Mouse (Mus musculus) adrenal gland, postnatal 4 days (tissue): ENCODE data around the gene Gapdh. TPM values are rescaled to one million over a fixed set of nuclear protein-coding genes. Genes with fewer than 3 reads are reported as not detected.
A peak's percentile ranks its signal among the peaks of the same experiment; 100 is the strongest.
"Not testable (repeated sequence)": the region's sequence is repeated elsewhere in the genome, so short reads cannot be mapped to it uniquely, and the experiment has no call there.

ENCODE experiments used
- DNase-seq, 2 experiments: peaks; one replicate each; pipeline ENCODE4 v3.0.0; 2021 to 2022; ENCODE audit warnings: low spot score in 2 of 2, mixed read lengths in 2 of 2
- total RNA-seq, 2 experiments: library from RNA; stranded (reverse); gene quantifications; 2 replicates each; pipeline ENCODE4 v1.2.3; 2021

The Gapdh gene
- total RNA-seq, 2 experiments from 2014 or later = 1,146 to 1,218 TPM

DNA sequence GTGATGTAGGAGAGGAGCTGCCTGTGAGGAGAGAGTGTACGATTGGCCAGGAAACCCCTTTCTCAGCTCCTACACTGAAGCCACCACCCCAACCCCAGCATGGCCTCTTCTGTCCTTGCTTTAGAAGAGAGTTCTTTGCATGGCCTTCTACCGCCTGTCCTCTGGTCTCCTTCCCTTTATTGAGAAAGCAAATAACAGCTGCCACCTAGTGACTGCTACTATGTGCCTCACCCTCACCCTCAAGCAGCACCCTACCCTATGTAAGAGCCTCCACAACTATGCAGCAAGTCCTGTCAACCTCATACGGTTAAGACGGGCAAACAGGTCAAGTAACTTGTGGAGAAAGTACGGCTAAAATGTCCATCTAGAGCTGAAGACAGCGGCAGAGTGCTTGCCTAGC, 3.9 kb upstream of the Gapdh start:
- DNase-seq = no peak

DNA sequence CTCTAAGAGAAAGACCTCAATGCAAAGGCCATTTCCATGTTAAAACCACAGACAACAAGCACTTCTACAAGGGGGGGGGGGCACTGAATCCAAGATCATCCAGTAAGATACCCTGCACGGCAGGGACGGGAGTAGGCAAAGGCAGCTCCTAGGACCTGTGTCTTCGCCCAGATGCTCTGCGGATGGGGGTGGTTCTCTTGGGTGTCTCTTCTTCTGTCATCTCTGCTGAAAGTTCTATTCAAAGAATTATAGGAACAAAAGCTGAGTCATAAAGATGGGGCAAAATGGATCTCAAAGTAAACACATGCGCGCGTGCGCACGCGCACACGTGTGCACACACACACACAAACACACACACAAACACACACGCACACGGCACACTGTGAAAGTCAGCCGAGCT, 1.8 kb upstream of the Gapdh start:
- no peak for DNase-seq

DNA sequence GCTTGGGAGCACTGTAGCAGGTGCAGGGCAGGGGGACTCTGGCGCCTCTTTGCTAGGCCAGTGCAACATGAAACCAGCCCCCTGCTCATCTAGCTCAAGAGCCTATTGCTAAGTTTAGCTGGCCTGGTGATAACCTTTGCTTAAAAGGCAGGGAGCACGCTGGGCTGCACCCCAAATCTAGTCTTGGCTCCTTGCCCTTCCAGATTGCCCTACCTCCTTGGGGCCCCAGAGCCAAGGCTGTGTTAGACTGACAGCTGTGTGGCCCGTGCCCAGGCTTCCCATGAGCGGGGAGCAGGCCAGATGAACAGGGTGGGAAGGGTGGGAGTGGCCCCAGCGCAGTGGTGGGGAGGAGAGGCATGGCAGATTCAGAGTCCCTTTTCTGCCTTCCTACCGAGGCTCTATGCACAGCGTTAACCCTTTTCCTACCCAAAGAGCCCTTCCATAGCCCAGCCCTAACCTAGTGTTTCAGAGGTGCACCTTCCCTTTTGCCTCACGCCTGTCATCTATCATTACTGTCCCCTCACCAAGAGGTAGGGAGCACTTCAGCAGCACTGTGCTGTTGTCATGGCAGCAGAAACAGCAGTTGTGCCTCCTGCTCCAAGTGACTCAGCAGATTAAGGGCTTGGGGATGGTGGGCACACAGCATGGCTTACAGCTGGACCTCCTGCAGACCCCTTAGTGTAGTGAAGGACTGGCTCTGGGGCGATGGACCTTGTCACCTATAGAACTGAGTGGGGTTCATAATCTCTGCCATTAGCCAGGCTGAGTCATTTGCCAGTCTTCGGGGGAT, 789 bp upstream of the Gapdh start:
- no peak for DNase-seq

DNA sequence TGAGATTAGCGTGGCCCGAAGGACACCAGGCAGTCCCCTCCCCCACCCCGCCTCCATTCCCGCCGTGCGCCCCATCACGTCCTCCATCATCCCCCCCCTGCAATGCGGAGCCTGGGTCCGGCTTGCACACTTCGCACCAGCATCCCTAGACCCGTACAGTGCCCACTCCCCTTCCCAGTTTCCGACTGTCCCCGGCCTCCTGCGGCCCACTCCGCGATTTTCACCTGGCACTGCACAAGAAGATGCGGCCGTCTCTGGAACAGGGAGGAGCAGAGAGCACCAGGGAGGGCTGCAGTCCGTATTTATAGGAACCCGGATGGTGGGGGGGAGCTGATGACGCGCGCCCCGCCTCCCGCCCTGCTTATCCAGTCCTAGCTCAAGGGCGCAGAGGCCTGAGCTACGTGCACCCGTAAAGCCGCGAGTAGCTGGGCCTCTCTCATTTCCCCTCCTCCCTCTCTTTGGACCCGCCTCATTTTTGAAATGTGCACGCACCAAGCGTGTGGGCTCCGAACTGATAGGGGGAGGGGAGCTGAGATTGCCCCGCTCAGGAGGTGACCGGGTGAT, 857 bp downstream of the Gapdh start:
- peak; percentile 83 to 91 for DNase-seq

DNA sequence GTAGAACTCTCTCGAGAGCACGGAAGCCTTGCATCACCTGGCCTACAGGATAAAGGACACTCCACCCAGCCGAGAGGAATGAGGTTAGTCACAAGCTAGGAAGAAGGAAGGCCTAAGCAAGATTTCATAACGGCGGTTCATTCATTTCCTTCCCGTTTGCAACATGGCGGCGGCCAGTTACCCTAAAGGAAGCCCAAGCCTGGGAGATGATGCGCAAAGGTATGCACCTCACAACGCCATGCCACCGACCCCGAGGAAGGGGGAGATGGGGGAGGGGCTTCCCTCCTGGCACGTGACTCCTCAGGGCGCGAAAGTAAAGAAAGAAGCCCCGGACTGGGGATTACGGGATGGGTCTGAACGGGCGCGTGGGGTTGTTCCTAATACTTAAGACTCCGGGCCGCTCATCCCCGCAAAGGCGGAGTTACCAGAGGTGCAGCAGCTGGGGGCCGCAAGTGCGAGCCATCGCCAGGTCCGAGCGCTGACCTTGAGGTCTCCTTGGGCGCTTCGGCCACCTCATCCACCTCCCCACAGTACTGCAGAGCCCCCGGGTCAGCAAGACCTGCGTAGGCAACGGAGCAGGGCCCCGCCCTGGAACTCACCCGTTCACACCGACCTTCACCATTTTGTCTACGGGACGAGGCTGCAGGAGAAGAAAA, 1.5 kb downstream of the Gapdh start:
- peak in 1 of 2 experiments; percentile 36 for DNase-seq

DNA sequence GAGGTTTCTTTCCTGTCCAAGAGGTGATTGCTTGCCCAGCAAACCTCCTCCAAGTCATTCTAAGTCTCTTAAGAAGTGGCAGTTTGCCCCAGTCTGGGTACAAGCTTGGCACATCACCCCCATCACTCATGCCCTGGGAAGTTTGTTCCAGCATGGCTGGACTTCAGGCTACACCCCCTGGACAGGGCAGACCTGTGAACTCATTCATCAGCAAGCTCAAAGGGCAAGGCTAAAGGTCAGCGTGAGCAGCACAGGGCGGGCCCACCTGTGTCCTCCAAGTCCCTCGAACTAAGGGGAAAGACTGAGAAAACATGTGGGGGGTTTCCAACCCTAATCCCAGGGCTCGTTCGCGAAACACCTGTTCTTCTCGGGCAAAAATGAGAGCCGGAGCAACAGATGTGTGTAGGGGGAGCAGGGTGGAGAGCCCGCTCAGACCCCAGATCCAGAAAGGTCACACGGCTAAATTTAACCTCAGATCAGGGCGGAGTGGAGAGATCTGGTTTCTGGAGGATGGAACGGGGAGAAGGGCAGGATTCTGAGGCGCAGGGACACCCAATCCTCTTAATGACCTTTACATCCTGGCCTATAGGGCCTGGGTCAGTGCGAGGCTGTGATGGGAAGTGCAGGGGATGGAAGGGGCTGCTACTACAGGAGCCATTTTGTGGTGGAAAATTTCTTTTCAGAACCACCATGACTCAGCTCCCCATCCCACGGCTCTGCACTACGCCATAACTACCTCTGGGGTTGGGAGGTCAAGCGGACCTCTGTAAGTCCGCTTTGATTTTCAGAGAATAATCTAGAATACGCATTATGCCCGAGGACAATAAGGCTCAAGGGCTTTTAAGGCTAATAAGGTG, 2.2 kb downstream of the Gapdh start:
- DNase-seq = no peak

DNA sequence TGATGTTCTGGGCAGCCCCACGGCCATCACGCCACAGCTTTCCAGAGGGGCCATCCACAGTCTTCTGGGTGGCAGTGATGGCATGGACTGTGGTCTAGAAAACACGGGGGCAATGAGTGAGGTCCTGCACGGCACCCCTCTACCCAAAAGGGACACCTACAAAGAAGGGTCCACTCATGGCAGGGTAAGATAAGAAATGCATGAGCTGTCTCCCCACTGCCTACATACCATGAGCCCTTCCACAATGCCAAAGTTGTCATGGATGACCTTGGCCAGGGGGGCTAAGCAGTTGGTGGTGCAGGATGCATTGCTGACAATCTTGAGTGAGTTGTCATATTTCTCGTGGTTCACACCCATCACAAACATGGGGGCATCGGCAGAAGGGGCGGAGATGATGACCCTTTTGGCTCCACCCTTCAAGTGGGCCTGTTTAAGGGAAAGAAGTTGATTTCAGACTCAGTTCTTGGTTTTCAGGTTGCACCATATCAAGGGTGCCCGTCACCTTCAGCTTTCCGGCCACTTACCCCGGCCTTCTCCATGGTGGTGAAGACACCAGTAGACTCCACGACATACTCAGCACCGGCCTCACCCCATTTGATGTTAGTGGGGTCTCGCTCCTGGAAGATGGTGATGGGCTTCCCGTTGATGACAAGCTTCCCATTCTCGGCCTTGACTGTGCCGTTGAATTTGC, 3.5 kb downstream of the Gapdh start:
- not testable (repeated sequence) for DNase-seq

DNA sequence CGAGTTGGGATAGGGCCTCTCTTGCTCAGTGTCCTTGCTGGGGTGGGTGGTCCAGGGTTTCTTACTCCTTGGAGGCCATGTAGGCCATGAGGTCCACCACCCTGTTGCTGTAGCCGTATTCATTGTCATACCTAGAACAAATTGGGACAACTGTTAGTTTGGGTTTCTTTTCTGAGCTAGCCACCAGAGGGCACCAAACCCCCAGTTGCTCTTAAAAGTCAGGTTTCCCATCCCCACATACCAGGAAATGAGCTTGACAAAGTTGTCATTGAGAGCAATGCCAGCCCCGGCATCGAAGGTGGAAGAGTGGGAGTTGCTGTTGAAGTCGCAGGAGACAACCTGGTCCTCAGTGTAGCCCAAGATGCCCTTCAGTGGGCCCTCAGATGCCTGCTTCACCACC, 4.3 kb downstream of the Gapdh start:
- DNase-seq = peak in 1 of 2 experiments; percentile 56

DNA sequence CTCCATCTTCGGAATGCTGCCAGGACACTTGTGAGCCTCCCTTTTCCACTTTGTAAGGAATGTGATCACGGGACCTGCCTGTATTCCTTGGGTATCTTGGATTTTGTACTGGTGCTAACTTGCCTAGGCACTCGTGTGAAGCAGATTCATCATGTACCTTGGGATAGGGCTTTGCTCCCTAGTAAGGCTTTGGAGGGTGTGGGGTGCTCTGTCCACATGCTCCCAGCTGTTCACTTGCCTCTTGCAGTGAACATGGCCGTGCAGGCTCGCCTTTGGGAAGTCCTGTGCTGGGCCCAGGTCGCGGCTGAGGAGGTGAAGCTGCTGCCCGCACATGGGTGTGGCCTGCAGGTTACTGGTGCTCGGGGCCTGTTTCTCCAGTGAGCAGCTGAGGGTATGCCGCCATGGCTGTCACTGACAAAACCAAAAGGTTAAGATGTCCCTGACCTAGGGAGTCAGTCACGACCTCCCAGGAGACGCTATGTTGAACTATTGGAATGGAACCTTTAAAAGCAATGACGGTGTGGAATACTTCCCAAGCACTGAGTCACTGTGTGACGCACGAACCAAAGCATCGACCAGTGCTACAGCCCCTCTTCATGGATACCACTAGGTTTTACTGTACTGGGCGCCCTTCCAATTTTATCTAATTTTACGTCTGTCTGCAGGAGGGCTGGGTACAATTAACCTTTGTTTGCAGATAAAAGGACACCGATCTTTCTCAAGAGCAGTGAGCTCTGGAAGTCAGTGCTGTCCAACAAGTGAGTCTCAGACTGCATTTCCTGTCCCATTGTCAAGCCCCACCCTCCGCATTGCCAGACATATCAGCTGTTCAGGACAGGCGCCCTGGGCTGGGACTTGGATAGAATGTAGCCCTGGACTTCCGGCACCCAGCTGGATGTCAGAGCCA, 5.2 kb downstream of the Gapdh start:
- DNase-seq = peak in 1 of 2 experiments; percentile 34

DNA sequence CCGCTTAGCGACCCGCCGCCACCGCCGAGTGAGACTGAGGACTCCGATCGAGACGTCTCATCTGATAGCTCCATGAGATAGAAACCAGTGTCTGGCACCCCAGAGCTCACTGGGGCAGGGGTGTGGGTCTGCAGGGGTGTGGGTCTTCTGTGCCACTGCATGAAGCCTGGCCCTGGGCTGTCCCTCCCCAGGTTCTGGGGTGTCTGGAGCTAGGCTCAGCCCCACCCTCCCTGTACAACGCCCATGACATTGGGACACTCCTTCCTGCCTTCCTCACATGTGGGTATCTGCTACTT, 5.8 kb downstream of the Gapdh start:
- no peak for DNase-seq

DNA sequence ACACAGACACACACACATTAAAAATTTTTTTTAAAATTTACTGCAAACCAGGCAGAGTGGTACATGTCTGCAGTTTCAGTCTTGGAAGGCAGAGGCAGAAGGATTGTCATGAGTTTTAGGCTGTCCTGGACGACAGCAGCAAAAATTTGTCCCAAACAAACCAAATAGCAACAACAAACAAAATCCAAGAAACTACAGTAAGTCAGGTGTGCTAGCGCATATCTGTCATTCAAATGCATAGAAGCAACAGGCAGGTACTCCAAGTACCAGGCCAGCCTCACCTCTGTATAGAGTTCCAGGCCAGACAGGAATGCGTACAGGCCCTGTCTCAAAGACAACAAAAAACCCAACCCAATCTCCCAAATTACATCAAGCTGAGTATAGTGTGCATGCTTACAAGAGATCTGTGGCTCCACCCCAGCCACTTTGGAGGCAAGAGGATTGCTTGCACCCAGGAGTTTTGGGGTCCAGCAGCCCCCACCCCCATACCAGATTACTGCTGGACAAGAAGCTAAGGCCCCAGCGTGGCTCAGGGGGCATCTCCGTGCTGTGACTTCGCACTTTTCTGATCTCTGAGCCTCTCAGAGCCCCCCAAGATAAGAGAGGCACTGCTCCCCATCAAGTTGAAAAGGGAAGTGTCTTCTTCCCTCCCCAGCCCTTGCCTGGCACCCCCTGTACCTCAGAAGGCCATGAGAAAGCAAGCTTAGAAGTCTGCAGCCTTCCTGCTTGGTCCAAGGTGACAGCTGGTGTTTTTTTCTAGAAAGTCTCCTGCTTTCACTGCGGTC, 6.3 kb downstream of the Gapdh start:
- no peak for DNase-seq

DNA sequence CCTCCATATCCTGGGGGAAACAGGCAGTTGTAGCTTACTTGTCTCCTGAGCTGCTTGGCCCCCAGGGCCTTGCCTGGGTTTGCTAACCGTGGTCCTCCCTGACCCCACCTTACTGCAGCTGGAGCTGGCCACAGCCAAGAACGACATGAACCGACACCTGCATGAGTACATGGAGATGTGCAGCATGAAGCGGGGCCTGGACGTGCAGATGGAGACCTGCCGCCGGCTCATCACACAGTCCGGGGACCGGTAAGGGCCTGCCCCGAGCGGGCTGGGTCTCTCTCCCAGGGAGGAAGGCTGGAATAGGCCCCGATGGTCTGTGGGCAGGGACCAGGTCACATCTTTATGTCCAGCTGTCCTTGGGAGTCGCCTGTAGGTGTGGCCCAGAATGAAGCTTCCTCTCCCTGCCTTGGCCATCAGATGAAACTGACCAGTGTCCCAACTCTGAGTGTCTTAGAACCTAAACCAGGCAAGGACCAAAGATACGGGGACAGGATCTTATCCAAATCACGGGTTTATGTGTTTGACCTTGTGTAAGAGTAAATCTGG, 7.2 kb downstream of the Gapdh start:
- DNase-seq = no peak

DNA sequence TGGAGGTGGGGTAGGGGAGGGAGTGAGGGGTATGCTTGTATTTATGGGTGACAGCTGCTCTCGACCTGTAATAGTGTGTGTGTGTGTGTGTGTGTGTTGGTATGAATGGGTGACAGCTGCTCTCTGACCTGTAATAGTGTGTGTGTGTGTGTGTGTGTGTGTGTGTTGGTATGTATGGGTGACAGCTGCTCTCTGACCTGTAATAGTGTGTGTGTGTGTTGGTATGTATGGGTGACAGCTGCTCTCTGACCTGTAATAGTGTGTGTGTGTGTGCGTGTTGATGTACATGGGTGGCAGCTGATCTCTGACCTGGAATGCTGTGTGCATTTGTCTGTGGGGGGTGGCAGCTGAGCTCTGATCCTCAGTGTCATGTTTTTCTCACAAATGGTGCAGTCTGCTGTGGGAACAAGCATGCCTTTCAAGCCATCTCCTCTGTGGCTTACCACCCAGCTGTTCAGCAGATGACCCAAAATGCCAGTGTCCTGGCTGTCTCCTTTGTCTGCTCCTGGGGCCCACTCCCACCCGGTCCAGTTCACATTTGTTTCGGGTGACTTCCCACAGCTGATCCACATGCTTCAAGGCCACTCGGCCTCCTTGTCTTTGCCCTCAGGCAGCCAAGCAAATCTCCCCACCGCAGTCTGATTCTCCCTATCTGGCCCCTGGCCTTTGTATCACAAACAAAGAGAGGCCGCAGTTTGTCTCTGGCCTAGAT, 9.2 kb downstream of the Gapdh start:
- DNase-seq = no peak

DNA sequence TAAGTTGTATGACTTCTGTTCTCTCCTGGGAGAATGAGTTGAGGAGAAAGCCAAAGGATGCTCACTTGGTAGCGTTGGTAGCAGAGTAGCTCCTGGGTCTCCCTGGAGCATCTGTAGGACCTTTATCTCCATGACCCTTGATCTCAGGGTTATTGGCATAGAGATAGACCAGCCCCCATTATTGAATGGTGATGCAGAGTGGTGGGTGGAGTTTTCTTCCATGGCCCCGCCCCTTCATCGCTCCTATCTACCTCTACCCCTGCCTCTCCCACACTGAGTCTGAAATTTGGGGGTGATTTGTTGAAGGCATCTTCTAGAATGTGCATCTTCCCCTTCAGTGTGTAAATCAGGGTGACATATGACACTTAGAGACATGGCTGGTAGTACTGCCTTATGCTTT, 9.8 kb downstream of the Gapdh start:
- no peak for DNase-seq

DNA sequence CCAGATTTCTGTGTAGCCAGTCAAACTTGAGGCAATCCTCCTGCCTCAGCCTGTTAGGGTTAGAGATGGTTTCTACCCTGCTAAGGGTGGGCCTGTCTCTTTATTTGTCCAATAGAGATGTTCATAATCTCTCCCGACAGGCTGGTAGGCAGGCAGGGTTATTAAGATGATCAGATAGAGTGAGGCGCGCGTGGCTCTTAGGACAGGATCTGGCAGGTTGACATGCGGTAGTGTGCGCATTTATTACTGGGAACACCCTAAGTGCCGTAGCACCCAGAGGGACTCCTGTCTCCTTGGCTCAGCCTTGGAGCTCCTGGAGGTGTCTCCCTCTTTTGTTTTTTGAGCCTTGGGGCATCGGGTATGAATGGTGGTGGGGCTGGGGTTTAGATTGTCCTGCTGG, 11.0 kb downstream of the Gapdh start:
- DNase-seq = no peak

DNA sequence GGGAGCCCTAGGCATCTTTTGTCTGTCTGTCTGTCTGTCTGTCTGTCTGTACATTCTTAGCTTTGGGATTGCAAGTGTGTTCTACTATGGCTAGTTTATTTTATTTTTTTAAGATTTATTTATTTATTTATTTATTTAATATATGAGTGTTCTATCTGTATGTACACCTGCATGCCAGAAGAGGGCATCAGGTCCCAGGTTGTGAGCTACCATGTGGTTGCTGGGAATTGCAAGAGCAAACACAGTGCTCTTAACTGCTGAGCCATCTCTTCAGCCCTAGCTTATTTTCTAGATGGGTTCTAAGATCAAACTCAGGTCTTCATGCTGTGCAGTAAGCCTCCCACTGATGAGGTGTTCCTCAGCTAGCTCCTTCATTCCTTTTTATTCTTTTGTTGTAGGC, 11.7 kb downstream of the Gapdh start:
- DNase-seq = no peak

DNA sequence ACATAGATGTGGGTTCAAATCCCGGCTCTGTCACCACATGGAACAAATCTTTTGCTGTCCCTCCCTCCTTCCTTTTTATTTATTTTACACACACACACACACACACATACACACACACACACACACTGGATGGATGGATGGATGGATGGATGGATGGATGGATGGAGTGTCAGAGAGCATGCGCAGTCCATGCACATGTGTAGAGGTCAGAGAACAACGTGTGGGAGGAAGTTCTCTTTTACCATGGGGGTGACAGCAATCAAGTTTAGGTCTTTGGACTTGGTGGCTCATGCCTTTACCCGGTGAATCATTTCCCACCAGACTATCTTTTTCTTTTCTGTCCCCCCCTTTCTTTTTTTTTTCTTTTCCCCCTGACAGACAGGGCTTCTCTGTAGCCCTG, 12.6 kb downstream of the Gapdh start:
- no peak for DNase-seq

DNA sequence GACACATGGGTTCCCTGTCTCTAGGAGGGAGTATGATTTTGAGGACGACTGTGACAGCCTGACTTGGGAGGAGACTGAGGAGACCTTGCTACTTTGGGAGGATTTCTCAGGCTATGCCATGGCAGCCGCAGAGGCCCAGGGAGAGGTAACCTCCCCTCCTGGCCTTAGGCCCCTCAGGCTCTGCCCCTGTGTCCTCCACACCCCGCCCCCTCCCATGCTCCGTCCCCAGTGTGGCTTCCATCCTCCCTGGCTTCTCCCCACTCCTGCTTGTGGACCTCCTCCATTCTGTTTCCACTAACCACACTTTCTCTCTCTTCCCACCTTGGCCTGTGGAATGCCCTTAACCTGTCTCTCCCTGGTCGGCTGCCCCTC, 13.3 kb downstream of the Gapdh start:
- no peak for DNase-seq
